Mouse (Mus musculus) midbrain, embryonic 14.5 days (tissue): ENCODE measurements around the gene Dohh. TPM values are rescaled to one million over a fixed set of nuclear protein-coding genes. Genes with fewer than 3 reads are reported as not detected.

Experiments
- ATAC-seq: fragments of 200-750 bp; cut with Nextera tagmentation; 2 replicates; pipeline ENCODE4 v1.8.0; 2017; ENCODE audit warnings: moderate number of reproducible peaks, moderate library complexity; ENCODE audit not compliant: low FRiP score, low TSS enrichment
- DNase-seq: peaks from one replicate; pipeline ENCODE4 v3.0.0-alpha.2; 2015
- H3K27ac ChIP-seq: fragments of 300-500 bp; sonication (generic); replicated peaks from 2 replicates; pipeline ENCODE4 v1.5.1; 2014; ENCODE audit warnings: mild to moderate bottlenecking, low read depth, low read length, moderate library complexity
- H3K27me3 ChIP-seq: fragments of 300-500 bp; sonication (generic); 2 replicates; pipeline ENCODE4 v1.6.1; 2014; ENCODE audit warnings: low read length, control low read depth, mixed read lengths; ENCODE audit not compliant: control insufficient read depth, insufficient read depth
- H3K36me3 ChIP-seq: fragments of 300-500 bp; sonication (generic); 2 replicates; pipeline ENCODE4 v1.6.1; 2014; ENCODE audit warnings: low read length, control low read depth; ENCODE audit not compliant: control insufficient read depth, insufficient read depth
- H3K4me1 ChIP-seq: fragments of 300-500 bp; sonication (generic); 2 replicates; pipeline ENCODE4 v1.6.1; 2014; ENCODE audit warnings: mild to moderate bottlenecking, antibody characterized with exemption, low read length, control low read depth; ENCODE audit not compliant: control insufficient read depth, insufficient read depth
- H3K4me2 ChIP-seq: fragments of 300-500 bp; sonication (generic); 2 replicates; pipeline ENCODE4 v1.6.1; 2014; ENCODE audit warnings: mild to moderate bottlenecking, low read length, moderate library complexity
- H3K4me3 ChIP-seq: fragments of 300-500 bp; sonication (generic); replicated peaks from 2 replicates; pipeline ENCODE4 v1.5.1; 2014; ENCODE audit warnings: low read depth, low read length
- H3K9ac ChIP-seq: fragments of 300-500 bp; sonication (generic); replicated peaks from 2 replicates; pipeline ENCODE4 v1.6.1; 2014; ENCODE audit warnings: mild to moderate bottlenecking, low read length, moderate library complexity
- H3K9me3 ChIP-seq: fragments of 300-500 bp; sonication (generic); 2 replicates; pipeline ENCODE4 v1.6.1; 2016; ENCODE audit warnings: low read length, control low read depth, mixed read lengths; ENCODE audit not compliant: control insufficient read depth
- WGBS: fragments of 180-500 bp; shearing (Covaris S2); extraction: QIAGEN DNeasy Blood & Tissue Kit; methylation state at CpG from one replicate; pipeline ENCODE4 v1.1.7; 2014; 5-methylcytosine and 5-hydroxymethylcytosine counted together
- polyA plus RNA-seq: library from polyadenylated mRNA; unstranded; fragments of >200 nt; fragmentation: Nextera tagmentation; extraction: Ambion mirVana; gene quantifications from 2 replicates; pipeline ENCODE4 v1.2.1, GENCODE M21; 2014

The Dohh gene
- polyA plus RNA-seq, 1 experiment from 2014 or later = 59.5 TPM

GRCm38 (mm10) chr10:81415146-81415545 lies 30.9 kb downstream of the Dohh start:
- Histone ChIP-seq H3K9me3 (no peaks in the 10 kb centered on the region), H3K27me3 (no peaks in the 10 kb centered on the region), H3K4me1 (peaks cover 28% of the 10 kb centered on the region), H3K4me2 (no peak overlapping the region), H3K36me3 (0 out of 2 replicates have a peak, but pooled peaks cover 2% of the 10 kb centered on the region), H3K9ac (no peak overlapping the region), H3K4me3 (no peak overlapping the region), H3K27ac (no peak overlapping the region)
- WGBS = 85% methylated on average over 5 of the region's 5 CpGs
- no peak for DNase-seq
- no peak for ATAC-seq

- H3K4me1 ChIP-seq = peaks cover 28% of the 10 kb centered on the region
- 70% methylated on average over 17 of the region's 17 CpGs for WGBS
- H3K9me3 ChIP-seq = no peaks in the 10 kb centered on the region
- H3K9ac ChIP-seq = no peak overlapping the region
- ATAC-seq (no peak), DNase-seq (no peak)
- no peak overlapping the region for H3K4me3 ChIP-seq
- no peak overlapping the region for H3K4me2 ChIP-seq
- H3K27ac ChIP-seq = no peak overlapping the region
- H3K36me3 ChIP-seq = 0 out of 2 replicates have a peak, but pooled peaks cover 2% of the 10 kb centered on the region
- no peaks in the 10 kb centered on the region for H3K27me3 ChIP-seq
Measured at GRCm38 (mm10) chr10:81415549-81416310, 31.5 kb downstream of the Dohh start.

GRCm38 (mm10) chr10:81416581-81417226 lies 32.5 kb downstream of the Dohh start:
- ATAC-seq = peak; percentile 55
- Histone ChIP-seq H3K9ac (peak overlapping the region; percentile 40; the same call in 1 of the 2 replicates), H3K4me1 (peaks cover 26% of the 10 kb centered on the region)

GRCm38 (mm10) chr10:81417227-81418215 lies 33.3 kb downstream of the Dohh start:
- Histone ChIP-seq H3K4me2 (peak overlapping the region; percentile 53), H3K27ac (peak overlapping the region; percentile 20; the same call in 1 of the 2 replicates), H3K4me1 (peaks cover 23% of the 10 kb centered on the region), H3K9ac (peak overlapping the region; percentile 40; the same call in 1 of the 2 replicates), H3K36me3 (0 out of 2 replicates have a peak, but pooled peaks cover 2% of the 10 kb centered on the region), H3K27me3 (no peaks in the 10 kb centered on the region), H3K9me3 (no peaks in the 10 kb centered on the region), H3K4me3 (peak overlapping the region; percentile 23)
- DNase-seq (no peak), ATAC-seq (no peak)
- 50% methylated on average over 12 of the region's 12 CpGs for WGBS

More at GRCm38 (mm10) chr10:81416581-81417226, 32.5 kb downstream of the Dohh start:
- H3K27ac ChIP-seq = peak overlapping the region; percentile 20; the same call in 1 of the 2 replicates
- H3K27me3 ChIP-seq = no peaks in the 10 kb centered on the region
- DNase-seq = peak; percentile 82
- no peaks in the 10 kb centered on the region for H3K9me3 ChIP-seq
- 1% methylated on average over 24 of the region's 26 CpGs for WGBS
- peak overlapping the region; percentile 53 for H3K4me2 ChIP-seq
- H3K36me3 ChIP-seq = 0 out of 2 replicates have a peak, but pooled peaks cover 2% of the 10 kb centered on the region
- H3K4me3 ChIP-seq = peak overlapping the region; percentile 23

GRCm38 (mm10) chr10:81418216-81419070 lies 34.2 kb downstream of the Dohh start:
- no peak overlapping the region for H3K4me2 ChIP-seq
- H3K27ac ChIP-seq = 0 out of 2 replicates have a peak overlapping the region, but pooled peaks have one; percentile 26
- no peak overlapping the region; the same call in none of the 2 replicates for H3K9ac ChIP-seq
- 0 out of 2 replicates have a peak, but pooled peaks cover 2% of the 10 kb centered on the region for H3K36me3 ChIP-seq
- no peak for ATAC-seq
- H3K4me1 ChIP-seq = peaks cover 23% of the 10 kb centered on the region
- no peaks in the 10 kb centered on the region for H3K9me3 ChIP-seq
- no peak overlapping the region for H3K4me3 ChIP-seq
- WGBS = 42% methylated on average over 11 of the region's 11 CpGs
- H3K27me3 ChIP-seq = no peaks in the 10 kb centered on the region
- no peak for DNase-seq

GRCm38 (mm10) chr10:81419111-81419928 lies 35.1 kb downstream of the Dohh start:
- no peak for DNase-seq

GRCm38 (mm10) chr10:81420191-81420767 lies 36.1 kb downstream of the Dohh start:
- Histone ChIP-seq H3K9ac (no peak overlapping the region), H3K9me3 (no peaks in the 10 kb centered on the region), H3K36me3 (0 out of 2 replicates have a peak, but pooled peaks cover 2% of the 10 kb centered on the region), H3K4me1 (peaks cover 26% of the 10 kb centered on the region), H3K27ac (no peak overlapping the region), H3K4me3 (no peak overlapping the region), H3K27me3 (peaks cover 3% of the 10 kb centered on the region; the same call in 1 of the 2 replicates), H3K4me2 (no peak overlapping the region)
- ATAC-seq = no peak
- DNase-seq = no peak
- WGBS = 87% methylated on average over 40 of the region's 40 CpGs

More at GRCm38 (mm10) chr10:81419111-81419928, 35.1 kb downstream of the Dohh start:
- Histone ChIP-seq H3K27me3 (no peaks in the 10 kb centered on the region), H3K9me3 (no peaks in the 10 kb centered on the region), H3K4me3 (no peak overlapping the region), H3K4me1 (peaks cover 20% of the 10 kb centered on the region), H3K27ac (0 out of 2 replicates have a peak overlapping the region, but pooled peaks have one; percentile 26), H3K4me2 (no peak overlapping the region), H3K9ac (no peak overlapping the region), H3K36me3 (0 out of 2 replicates have a peak, but pooled peaks cover 2% of the 10 kb centered on the region)
- no peak for ATAC-seq
- WGBS = 91% methylated on average over 10 of the region's 10 CpGs
